Mouse (Mus musculus): ENCODE data around the gene Il33.

Il33 gene

DNA sequence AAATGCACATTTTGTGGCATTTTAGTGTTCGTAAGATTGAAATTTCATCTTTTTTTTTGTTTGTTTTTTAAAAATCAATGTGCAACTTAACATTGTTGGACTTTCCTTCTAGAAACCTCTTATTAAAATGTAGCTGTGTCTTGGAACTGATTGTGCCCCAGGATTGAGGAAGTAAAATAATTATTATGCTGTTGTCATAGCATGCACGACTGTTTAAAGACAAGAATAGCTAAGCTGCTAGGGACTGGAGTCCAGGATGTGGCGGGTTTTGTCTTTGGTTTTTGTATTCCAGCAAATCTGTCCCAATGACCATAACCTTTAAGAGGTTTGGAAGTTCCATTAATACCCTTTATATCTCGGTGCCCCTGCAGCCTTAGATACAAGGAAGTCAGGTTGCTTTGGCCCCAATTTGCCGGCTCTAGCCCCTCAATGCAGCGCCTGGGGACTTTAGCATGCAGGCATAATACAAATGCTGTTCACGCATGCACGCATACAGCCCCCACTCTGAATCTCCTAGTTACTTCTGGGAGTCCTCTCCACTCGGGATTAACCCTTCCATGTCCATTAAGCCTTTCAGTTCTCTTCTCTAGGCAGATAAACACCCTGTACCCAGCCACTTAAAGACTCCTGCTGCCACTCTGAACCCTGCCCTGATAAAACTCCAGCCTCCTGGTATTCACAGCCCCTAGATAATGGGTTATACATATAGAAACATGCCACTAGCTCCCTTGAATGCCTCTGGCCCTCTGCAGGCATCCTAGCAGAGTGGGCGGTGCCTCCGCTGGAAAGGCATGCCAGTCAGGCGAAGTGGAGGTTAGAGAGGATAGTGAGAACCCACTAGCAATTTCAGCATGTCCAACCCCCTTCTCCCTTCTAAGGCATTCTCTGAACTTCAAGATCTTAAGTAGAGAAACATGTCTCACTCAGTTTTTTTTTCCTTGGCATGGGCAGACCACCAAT is 75.8 kb downstream of the Il33 start:
- no peak for DNase-seq

DNA sequence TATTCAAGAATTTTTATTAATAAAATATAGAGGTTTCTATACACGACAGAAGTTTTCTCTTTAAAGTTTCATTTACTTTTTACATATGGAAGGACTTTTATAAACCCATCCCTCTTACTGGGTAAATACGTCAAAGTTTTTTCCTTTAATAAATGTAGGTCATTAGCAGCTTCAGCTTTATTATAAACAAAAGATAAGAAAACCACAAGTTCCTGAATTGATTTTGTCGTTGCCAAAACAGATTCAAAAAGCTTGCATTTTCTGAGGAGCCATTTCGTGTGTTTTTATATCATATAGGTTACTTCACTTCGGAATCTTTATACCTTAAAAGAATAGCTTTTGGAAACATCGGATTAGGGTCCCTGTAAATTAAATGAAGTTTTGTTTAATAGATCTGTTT is 76.6 kb downstream of the Il33 start:
- no peak for DNase-seq

DNA sequence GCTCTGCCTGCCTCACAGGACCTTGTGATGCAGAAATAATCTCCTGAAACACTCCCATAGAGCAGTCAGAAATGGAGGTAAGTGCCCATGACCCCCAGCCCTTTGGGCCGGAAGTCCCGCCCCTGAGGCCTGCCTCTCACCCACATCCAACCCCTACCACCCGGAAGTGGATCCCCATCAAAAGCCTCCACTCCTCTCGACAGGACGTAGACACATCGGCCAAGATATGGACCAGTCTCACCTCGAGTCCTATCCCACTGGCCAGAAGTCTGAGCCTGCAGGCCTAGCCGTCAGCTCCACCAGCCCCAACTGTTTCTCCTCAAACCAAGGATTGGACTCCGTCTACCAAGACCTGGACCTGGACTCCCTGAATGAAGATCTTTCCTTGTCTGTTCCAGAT is 78.7 kb downstream of the Il33 start, which contains the start of gene Trpd52l3:
Trpd52l3 (plus strand) TSS at position 170 of the 400 bp plus-strand sequence.
- DNase-seq, result no peak

DNA sequence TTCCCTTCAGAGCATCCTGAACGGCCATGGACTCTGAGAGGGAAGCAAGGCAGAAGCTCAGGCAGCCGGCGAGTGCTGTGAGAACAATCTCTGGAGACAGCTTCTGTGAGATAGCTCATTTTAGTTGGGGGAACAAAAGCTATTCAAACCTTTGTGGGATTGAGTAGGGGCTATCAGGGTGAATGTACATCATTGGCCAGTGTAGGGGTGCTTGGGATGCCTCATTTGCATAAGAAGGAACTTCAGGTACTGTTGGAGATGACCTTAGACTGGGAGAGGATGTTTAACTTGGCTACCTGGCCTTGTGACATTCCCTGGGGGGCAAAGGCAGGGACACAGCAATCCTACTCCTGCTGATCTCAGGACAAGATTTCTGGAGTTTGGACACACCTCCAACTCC is 81.5 kb downstream of the Il33 start:
- DNase-seq, result no peak

All from spleen, adult 18-20 months (tissue).